Mouse (Mus musculus) erythroblast, adult 5-6 weeks (primary cell): ENCODE measurements around the gene Uimc1. TPM values are rescaled to one million over a fixed set of nuclear protein-coding genes. Genes with fewer than 3 reads are reported as not detected.

Experiments used
- ATAC-seq: replicated peaks from 2 replicates; pipeline ENCODE4 v1.8.0; 2016; ENCODE audit warnings: moderate number of reproducible peaks, mild to moderate bottlenecking, moderate TSS enrichment, inconsistent platforms; ENCODE audit not compliant: poor library complexity, low FRiP score, severe bottlenecking
- total RNA-seq, 2 experiments: library from RNA; stranded (forward) in 1 of 2; stranded (reverse) in 1 of 2; fragments of 150-400 nt in 1 of 2; fragments of 200-764, 138-1000 nt in 1 of 2; gene quantifications; 2 replicates each; pipeline versions ENCODE4 v1.2.3 to v1.2.4; 2015 to 2017; ENCODE audit warnings: low replicate concordance in 2 of 2

Uimc1 gene
- total RNA-seq, 2 experiments from 2014 or later = 25.1 to 36.5 TPM

DNA sequence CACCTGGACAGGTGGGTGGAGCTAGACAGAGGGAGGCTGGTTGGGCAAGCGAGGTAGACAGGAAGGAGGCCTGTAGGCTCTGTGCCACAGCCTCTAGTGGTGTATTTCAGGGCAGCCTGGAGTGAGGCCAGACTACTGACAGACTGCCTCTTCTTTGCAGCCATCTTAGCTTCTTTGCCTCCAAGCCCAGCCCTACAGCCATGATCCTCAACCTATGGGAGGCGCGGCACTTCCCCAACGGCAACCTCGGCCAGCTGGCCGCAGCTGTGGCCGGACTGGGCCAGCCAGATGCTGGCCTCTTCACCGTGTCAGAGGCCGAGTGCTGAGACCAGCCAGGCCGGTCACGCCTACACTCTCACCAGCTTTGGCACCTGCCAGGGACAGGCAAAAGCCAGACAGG, 95.5 kb downstream of the Uimc1 start:
- ATAC-seq = no peak

DNA sequence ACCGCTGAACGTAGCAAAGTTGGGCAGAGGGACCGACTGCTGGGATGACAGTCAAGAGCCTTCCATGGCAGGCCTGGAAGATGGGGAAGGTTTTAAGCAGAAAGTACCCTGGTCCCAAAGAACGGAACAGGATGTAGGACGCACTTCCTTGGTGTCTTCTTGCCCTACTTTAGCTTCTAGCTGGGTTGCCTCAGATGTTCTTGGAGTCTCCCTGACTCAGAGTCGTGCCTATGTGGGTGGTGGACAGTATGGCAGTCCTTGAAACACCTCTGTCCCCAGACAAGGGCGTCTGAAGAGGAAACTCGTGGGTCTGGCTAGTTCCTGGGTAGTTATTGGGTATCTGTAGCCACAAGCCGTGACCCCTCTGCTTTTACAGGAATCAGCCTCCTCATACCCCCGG, 98.0 kb downstream of the Uimc1 start:
- ATAC-seq = no peak

DNA sequence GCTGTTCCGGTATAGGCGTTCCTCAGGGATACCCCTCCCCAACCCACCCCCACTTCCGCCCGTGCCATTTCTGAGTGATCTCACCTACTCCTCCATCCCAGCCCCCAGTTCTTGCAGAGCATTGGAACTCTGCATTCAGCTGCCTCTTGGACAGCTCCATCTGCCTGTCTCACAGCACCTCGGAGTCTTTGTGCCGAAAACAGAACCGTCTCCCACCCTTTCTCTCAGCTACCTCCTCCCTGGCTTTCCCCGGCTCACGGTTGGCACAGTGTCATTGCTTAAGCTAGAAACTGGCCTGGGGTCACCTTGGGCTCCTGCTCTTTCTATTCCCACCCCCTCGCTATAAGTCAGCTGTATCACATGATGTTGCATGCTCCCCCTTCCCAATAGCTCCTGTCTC, 99.7 kb downstream of the Uimc1 start:
- no peak for ATAC-seq

DNA sequence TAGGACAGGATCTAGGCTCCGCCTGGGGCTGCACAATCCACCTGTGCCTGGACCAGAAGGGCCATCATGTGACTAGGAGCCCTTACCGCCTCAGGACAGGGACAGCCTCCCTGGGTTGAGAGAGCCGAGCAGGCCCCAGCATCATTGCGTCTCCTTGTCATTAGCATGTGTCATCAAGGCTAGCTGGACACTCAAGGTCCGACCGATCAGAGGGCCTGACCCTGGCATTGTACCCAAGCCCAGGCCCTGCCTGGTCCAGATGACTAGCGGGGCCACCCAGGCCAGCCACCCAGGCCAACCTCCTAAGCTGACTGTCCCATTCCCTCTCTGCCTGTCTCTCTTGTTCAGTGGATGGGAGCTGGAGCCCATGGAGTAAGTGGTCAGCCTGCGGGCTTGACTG, 102.5 kb downstream of the Uimc1 start:
- no peak for ATAC-seq

DNA sequence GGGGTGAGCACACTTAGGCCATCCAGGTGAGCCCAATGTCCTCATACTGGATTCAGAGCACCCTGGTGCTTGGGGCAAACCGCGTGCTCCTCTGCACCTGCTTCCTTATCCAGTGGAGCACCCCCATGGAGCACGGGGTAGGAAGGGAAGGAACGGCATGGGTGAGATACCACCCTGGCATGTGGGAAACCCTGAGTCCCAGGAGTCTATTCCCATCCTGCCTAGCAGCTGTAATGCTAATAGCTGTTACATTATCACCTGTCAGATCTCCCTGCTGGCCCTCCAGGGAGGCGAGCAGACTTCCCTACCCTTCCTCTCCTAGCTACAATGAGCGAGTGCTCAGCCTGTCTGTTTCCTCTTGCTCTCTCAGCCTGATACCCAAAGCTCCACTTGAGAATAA, 104.9 kb downstream of the Uimc1 start:
- no peak for ATAC-seq

DNA sequence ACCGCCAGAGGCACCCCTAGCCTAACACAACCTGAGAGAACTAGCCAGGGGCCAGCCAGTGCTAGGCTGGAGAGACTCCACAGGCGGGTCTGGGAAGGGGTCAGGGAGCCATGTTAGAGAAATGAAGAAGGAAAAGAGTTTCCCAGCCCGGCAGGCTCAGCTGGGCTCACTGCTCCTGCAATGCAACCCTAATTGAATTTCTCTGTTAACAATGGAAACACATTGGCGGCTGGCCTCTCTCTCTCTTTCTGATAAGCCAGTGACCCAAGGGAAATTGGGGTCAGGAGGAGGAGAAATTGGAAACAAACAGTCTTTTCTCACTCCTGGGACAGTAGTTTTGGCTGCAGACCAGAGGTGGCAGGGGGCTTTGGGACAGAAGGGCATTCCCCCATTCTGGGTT, 105.5 kb downstream of the Uimc1 start:
- ATAC-seq = no peak

DNA sequence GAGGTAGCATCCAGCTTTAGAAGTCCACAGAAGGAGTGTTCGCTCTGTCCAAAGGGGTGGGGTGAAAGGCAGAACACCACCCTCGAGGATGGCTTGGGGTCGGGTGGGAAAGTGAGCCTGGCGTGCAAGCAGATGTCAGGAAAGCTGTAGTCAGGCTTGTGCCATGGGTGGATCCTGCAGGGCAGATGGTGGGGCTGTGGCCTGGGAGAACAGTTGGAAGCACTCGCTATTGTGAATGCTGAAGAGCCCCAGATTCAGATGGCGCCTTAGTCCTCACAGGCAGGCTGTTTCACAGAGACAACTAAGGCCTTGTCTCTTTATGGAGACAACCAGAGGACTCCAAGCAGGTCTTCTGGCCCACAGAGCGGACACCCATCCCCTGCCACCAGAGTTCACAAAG, 107.9 kb downstream of the Uimc1 start:
- ATAC-seq = no peak

DNA sequence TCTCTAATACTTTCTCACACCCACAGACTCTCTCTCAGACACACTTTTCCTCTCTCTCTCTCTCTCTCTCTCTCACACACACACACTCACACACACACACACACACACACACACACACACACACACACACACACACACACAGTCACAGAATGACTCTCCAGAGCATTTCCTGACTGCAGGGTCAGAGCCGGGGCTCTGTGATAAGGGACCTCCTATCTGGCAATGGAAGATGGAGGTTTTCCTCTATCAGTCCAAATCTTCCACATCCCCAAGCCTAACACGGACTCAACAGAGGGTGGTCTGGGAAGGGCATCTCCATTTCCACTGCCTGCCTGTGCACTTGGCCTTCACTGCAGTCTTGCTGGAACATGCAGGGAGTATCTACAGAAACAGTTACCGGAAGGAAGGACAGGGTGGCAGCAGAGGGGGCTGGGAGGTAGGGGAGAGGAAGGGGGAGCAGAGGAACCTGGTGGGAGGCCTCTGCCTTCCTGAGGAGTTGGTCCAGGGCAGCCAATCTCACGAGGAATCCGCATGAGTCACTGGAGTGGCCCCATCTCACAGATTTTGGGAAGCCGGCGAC, 111.8 kb downstream of the Uimc1 start:
- no peak for ATAC-seq

DNA sequence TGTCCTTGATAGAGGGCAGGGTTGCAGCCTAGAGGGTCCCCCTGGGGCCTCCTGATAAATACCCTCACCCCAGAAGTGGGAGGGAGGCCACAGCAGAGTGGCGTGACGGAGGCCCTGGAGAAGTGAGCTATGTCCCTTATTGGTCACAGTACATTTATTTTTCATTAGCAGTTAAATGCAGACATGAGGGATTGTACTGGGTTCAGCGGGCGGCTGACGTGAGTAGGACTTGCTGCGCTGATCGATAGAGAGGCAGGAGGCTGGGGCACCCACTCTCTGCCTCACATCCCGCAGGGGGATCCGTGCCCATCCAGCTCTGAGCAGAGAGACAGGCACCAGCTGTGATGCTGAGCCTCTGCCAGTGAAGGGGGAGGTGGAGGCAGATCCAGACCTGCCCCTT, 112.7 kb downstream of the Uimc1 start:
- ATAC-seq = no peak

DNA sequence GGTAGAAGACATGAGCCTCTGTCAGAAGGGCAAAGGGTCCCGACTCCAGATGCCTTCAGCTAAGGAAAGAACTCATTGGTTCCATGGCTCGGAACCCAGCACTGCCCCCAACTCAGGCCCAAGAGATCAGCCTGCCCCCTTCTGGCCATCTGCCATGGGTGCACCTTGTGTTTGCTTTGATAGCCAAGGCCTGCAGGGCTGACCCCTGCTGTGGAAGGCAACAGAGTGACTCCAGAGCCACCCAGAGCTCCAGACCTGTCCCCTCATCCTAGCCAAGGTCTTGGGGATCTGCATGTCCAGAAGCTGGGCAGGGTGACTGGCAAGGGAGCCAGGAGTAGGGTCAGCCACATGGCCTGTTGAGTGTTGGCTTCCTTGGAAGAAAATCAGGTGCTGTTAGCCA, 116.5 kb downstream of the Uimc1 start:
- ATAC-seq = no peak

DNA sequence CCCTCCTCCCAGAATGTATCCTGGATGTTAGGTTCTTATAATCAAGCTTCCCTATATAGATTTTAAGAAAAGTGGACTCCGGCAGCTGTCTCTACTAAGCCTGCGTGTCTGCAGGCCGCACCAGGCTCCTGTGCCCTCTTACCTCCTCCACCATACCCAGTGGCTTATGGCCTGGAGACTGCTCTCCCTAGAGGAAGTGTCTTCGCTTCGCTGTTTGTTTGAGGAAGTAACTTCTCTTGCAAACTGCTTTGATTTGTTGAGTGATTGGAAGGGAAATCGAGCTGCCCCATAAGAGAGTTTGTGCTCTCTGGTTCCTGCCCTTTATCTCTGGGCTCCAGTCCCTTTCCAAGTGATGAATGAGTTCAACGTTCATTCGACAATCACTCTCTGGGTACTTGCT, 117.1 kb downstream of the Uimc1 start:
- ATAC-seq = no peak

DNA sequence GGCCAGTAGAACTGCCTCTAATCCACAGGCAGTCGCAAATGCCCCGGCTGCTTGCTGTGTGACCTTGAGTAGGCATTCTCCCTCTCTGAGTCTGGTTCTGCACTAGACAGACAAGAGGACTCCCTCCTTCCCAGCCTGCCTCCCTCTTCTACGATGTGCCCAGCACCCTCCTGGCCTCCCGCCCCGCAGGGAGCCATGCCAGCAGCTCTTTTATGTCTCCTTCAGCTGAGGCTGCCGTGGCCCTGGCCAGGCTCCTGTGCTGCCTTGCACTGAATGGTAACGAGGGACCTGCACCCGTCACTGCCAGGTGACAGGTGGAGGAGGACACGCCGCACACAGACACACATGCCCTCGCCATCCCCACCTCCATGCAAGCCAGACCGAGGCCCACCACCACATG, 119.1 kb downstream of the Uimc1 start:
- no peak for ATAC-seq

DNA sequence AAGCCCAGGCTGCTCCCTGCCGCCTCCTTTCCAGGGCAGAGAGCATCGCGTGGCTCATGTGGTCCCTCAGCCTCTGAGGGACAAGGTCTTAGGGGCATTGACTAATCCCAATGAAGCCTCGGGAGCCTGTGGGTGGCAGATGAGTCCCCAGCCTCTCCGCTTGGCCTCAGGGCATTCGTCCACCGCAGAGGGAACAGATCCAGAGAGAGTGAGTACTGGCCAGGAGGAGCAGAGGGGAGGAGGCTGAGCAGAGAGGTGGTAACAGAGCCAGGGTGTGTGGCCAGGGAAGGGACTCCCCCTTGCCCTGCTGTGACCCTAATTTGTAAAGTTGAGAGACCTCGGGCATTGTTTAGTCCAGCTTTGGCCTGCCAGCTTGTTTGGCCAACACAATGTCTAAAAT, 121.3 kb downstream of the Uimc1 start:
- ATAC-seq = no peak

Other genes starting within 250 kb of the Uimc1 start
- gene Unc5a, start 150.9 kb downstream of the Uimc1 start, total RNA-seq (2015; ENCODE audit: low replicate concordance) = 1.9 and 10.8 TPM in 2 replicates
- 0.77 and 3.8 TPM in 2 replicates for gene Unc5a, start 150.9 kb downstream of the Uimc1 start, total RNA-seq (2017; ENCODE audit: low replicate concordance)
- gene Hk3, start 78.9 kb downstream of the Uimc1 start, total RNA-seq (2015; ENCODE audit: low replicate concordance) = 19.6 and 22.4 TPM in 2 replicates
- gene Hk3, start 78.9 kb downstream of the Uimc1 start, total RNA-seq (2017; ENCODE audit: low replicate concordance) = 34.2 and 38.5 TPM in 2 replicates
- 14.8 and 24.8 TPM in 2 replicates for gene Zfp346, start 5.0 kb upstream of the Uimc1 start, total RNA-seq (2015; ENCODE audit: low replicate concordance)
- 17.3 and 25.2 TPM in 2 replicates for gene Zfp346, start 5.0 kb upstream of the Uimc1 start, total RNA-seq (2017; ENCODE audit: low replicate concordance)
- gene Gm17617, start 33.2 kb upstream of the Uimc1 start, total RNA-seq (2015; ENCODE audit: low replicate concordance) = not detected in 2 replicates
- not detected in 2 replicates for gene Gm17617, start 33.2 kb upstream of the Uimc1 start, total RNA-seq (2017; ENCODE audit: low replicate concordance)
- gene Fgfr4, start 52.3 kb upstream of the Uimc1 start, total RNA-seq (2015; ENCODE audit: low replicate concordance) = not detected in 2 replicates
- not detected in 2 replicates for gene Fgfr4, start 52.3 kb upstream of the Uimc1 start, total RNA-seq (2017; ENCODE audit: low replicate concordance)
- gene Nsd1, start 109.5 kb upstream of the Uimc1 start, total RNA-seq (2015; ENCODE audit: low replicate concordance) = 23.0 and 33.8 TPM in 2 replicates
- 21.0 and 29.0 TPM in 2 replicates for gene Nsd1, start 109.5 kb upstream of the Uimc1 start, total RNA-seq (2017; ENCODE audit: low replicate concordance)
- 130 and 134 TPM in 2 replicates for gene Prelid1, start 220.2 kb upstream of the Uimc1 start, total RNA-seq (2015; ENCODE audit: low replicate concordance)
- 36.8 and 38.1 TPM in 2 replicates for gene Prelid1, start 220.2 kb upstream of the Uimc1 start, total RNA-seq (2017; ENCODE audit: low replicate concordance)
- gene Rab24, start 221.6 kb upstream of the Uimc1 start, total RNA-seq (2015; ENCODE audit: low replicate concordance) = 44.1 and 62.1 TPM in 2 replicates
- 12.9 and 19.2 TPM in 2 replicates for gene Rab24, start 221.6 kb upstream of the Uimc1 start, total RNA-seq (2017; ENCODE audit: low replicate concordance)
- gene Mxd3, start 229.5 kb upstream of the Uimc1 start, total RNA-seq (2015; ENCODE audit: low replicate concordance) = 14.2 and 15.0 TPM in 2 replicates
- gene Mxd3, start 229.5 kb upstream of the Uimc1 start, total RNA-seq (2017; ENCODE audit: low replicate concordance) = 20.1 and 28.7 TPM in 2 replicates